Mouse (Mus musculus): ENCODE results near the gene Cpn2.

DNA sequence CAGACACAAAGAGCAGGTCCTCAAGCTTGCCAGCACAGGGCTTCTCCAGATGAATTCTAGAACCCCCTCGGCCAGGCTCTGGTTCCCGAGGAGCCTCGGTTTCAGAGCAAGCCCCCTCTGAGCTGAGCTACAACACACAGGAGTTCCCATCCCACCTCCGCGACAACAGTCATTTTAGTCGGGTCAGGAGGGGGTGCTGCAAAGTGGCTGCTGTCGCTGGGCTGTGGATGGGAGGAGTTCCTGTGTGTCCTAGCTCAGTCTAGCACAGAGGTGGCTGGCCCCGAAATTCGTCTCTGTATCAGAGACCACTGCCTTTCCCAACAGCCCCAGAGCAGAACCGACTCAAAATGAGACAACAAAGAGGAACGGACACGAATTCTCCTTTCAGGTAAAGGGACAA lies 40.0 kb upstream of the Cpn2 start:
- TF ChIP-seq CTCF (IDR thresholded peaks at IDR 0.05; ENCODE audit: low read depth) (no peak), EP300 (optimal IDR thresholded peaks at IDR 0.05) (no peak)

Data from stomach, postnatal 0 days (tissue).